Mouse (Mus musculus) frontal cortex, postnatal 10 days (tissue): ENCODE data around the gene Ptrhd1.

Experiments
- DNase-seq, 2 experiments: peaks; one replicate each; pipeline ENCODE4 v3.0.0; 2022; ENCODE audit warnings: low spot score in 2 of 2, mixed read lengths in 1 of 2

Gene Ptrhd1

GRCm38 (mm10) chr12:4245742-4246141 lies 11.9 kb downstream of the Ptrhd1 start:
- DNase-seq = no peak

GRCm38 (mm10) chr12:4249786-4250185 lies 16.0 kb downstream of the Ptrhd1 start:
- no peak for DNase-seq

GRCm38 (mm10) chr12:4252742-4253655 lies 19.2 kb downstream of the Ptrhd1 start:
- no peak for DNase-seq

- no peak for DNase-seq
Measured at GRCm38 (mm10) chr12:4267765-4268164, 33.9 kb downstream of the Ptrhd1 start.

GRCm38 (mm10) chr12:4271078-4271477 lies 37.3 kb downstream of the Ptrhd1 start:
- DNase-seq = no peak

GRCm38 (mm10) chr12:4278978-4279755 lies 45.3 kb downstream of the Ptrhd1 start:
- DNase-seq = no peak

GRCm38 (mm10) chr12:4279878-4280277 lies 46.1 kb downstream of the Ptrhd1 start:
- no peak for DNase-seq

GRCm38 (mm10) chr12:4285186-4285585 lies 51.4 kb downstream of the Ptrhd1 start:
- no peak for DNase-seq
